Mouse (Mus musculus): ENCODE results near the gene Zfand3. TPM values are rescaled to one million over a fixed set of nuclear protein-coding genes. Genes with fewer than 3 reads are reported as not detected.

Zfand3 gene
- total RNA-seq, 2 experiments from 2014 or later: 110 to 117 TPM

DNA sequence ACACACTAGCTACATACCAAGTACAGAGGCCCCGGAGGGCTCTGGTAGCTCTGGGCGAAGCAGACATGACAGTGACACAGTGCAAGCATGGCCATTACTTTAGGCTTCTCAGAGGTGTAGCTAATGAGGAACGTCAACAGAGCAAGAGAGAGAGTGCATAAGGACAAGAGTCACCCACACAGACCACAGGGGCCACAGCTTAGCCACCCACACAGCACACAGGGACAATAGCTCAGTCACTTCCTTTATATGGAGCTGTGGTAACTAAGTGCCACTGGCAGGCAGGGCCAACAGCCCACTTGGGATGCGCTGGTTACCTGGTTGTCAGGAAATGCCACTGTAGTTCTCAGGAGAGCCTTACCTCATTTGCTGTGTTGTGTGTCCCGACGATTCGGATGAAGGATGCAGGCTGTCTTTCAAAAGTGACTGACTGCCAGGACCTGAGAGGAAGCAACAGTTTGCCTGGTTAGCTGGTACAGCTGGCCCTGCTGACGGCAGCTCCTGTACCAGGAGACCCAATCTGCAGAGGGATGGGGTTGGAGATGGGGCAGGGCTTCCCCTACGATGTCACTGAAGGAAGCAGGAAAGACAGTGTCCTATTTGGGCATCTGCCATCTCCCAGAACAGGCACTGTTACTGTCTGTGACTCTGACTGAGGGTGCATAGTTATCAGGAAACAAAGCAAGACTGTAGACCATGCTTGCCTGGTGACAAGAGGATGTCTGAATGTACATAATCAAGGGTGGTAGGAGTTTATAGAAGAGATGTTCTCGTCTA is 224.1 kb downstream of the Zfand3 start:
- no peak for DNase-seq

DNA sequence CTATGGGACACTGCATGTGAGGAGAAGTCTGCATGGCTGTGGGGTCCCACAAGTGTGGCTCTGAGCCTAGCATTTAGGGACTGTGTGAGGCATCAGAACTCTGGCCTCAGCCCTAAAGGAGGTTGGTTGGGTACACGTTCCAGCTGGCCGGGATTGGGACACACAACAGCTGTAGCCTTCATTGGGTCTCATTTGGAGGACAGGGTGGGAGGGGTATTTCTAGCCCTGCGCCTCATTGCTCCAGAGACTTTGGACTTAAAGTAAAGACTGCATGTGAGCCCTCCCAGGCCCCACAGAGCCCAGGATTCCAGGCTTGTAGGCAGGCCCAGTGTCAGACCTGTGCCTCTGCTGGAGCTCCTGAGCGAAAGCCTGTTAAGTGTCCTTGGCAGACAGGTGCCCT is 225.9 kb downstream of the Zfand3 start:
- DNase-seq: no peak

GRCm38 (mm10) chr17:30231483-30231882 is 226.9 kb downstream of the Zfand3 start:
- DNase-seq: no peak

- DNase-seq: no peak
Observed at GRCm38 (mm10) chr17:30232698-30233097, 228.2 kb downstream of the Zfand3 start.

DNA sequence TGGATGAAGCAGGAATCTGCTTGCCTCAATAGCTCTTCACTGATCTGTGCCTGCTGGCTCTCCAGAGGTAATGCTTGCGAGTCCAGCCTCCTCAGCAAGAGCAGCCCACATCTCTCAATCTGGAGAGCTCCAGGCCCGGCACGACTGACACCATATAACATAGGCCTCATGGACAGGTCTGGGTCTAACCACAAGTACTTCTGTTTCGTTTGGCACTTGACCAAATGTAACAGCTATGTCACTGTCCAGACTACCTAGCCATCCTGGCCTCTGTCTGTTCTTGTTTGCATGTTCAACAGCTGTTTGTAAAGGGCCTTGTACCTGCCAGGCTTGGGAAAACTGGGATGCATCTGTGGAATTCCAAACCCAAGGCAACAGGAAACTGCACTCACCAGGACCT is 230.8 kb downstream of the Zfand3 start:
- no peak for DNase-seq

DNA sequence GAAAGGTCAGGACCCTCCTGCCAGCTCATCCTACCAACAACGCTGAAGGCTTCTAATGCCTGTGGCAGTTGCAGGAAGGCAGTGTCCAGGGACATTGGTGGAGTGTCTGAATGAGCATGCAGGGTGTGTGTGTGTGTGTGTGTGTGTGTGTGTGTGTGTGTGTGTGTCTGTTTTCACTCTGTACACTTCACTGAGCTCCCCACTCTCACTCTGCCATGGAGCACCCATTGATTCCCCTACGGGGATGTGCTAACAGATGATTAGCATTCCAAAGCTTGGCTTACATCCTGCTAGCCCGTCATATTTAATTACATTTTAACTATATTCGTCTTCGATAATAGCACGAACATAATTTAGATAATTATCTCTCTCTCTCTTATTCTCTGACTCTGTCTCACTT is 232.1 kb downstream of the Zfand3 start:
- DNase-seq: no peak

GRCm38 (mm10) chr17:30237600-30237999 is 233.1 kb downstream of the Zfand3 start:
- DNase-seq: no peak

DNA sequence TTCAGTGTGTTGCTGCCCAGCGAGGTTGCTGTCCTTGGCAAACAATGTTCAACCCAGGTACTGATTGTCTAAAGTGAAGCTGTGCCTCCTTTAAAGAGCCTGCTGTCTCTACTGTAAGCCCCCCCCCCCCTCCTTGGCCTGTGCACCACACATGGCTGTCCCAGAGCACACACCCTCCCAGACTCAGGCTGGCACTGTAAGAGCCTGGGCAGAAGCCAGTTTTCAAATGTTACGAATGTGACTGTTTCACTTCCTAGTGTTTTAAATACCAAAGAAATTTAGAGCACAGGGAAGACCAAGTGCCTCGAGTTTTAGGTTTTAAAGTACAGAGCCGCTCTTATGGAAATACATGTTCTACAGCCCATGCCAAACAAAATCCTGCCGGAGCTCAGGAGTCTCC is 234.9 kb downstream of the Zfand3 start:
- peak; percentile 65 for DNase-seq

- DNase-seq: no peak
Observed at GRCm38 (mm10) chr17:30240659-30241058, 236.1 kb downstream of the Zfand3 start.

DNA sequence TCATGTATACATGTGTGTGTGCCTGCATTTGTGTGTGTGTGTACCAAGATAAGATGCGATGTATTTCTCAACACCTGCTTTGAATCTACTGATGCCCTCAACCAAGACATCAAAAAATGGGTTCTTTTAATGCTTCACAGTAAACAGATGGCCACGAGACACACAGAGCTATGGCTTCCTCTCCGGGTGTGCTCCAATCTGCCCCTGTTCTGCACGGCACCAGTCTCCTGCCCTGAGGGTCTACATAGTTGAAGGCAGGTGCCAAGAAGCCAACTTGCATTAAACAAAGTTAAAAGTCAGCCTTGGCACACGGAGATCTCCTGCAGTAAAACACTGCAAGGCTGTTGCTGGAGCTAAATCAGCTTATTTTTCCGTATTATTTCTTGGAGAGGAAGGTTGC is 236.5 kb downstream of the Zfand3 start:
- DNase-seq: no peak

GRCm38 (mm10) chr17:30241720-30242322 is 237.3 kb downstream of the Zfand3 start:
- no peak for DNase-seq

DNA sequence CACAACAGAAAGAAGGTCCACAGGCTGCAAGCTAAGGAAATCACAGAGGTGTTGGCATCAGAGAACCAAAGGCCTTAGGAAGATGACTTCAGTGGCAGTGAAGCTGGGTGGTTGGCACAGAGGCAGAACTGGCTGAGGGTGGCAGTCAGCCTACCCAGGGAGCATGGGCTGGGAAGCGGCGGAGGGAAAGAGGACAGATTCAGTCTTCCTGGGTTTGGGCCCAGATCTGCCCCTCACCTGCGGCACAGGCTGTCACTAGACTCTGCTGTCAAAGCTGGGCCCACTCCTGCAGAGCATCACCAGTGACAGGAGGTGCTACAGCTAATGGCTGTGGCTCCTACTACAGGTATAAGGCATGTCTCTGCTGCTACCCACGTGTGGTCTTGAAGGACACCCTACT is 238.1 kb downstream of the Zfand3 start:
- DNase-seq: no peak

DNA sequence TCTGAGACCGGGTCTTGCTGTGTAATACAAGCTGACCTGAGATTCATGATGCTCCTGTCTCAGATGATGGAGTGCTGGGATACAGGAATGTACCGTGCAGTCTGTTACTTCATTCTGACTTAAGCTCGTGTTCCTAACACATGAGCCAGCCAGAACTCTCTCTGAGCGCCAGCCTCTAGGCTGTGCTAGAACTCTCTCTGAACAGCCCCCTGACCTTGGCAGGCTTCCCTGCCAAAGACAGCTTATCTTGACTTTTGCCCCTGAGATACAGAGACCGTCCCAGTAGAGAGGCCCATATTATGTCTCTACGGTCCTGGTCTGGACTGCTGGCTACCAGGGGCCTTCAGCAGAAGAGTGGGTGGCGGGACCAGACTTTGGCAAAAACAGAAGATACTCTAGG is 239.0 kb downstream of the Zfand3 start:
- DNase-seq: peak; percentile 47

GRCm38 (mm10) chr17:30244651-30245307 is 240.2 kb downstream of the Zfand3 start:
- DNase-seq: no peak

GRCm38 (mm10) chr17:30245308-30245706 is 240.8 kb downstream of the Zfand3 start:
- DNase-seq: peak; percentile 51

DNA sequence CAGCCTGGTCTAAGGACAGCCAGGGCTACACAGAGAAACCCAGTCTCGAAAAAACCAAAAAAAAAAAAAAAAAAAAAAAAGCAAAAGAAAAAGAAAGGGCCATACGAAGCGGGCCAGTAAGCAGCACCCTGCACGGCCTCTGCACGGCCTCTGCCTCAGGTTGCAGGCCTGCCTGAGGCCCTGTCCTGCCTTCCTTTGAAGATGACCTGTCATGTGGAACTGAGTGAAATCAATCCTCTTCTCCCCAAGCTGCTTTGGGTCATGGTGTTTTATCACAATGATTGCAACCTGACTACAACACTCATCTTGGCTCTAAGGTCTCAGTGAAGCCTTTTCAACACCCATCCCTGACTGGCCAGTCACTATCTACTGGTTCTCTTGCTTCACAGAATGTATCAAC is 248.5 kb downstream of the Zfand3 start:
- no peak for DNase-seq

- no peak for DNase-seq
Observed at GRCm38 (mm10) chr17:30253924-30254323, 249.4 kb downstream of the Zfand3 start.

DNA sequence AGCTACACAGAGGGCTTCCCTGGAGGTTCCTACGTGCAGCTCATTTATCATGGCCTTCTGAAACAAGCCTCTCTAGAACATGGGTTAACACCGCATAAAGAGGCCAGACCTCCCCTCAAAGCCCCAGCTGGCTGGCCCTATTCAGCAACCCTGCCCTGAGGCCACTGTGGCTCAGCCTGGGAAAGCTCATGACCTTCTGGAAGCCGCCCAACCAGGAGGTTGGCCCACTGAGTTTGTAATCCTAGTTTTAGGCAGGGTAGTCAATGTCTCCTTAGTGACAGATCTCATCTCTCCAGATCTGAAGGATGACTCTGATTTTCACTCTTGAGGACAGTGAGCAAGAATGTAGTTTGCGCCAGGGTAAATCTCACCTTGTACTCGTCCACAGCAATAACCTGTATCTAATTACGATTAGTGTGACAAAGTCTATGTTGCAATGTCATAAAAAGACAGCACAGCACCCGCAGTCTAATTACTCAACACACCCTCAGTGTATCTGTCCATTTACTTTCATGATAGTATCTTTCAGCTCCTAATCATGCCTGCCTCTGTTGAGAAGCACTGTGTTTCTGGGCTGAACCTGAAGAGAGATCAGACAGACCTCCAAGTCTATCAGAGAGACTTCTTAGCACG is 251.5 kb downstream of the Zfand3 start:
- peak; percentile 44 for DNase-seq

- DNase-seq: no peak
Observed at GRCm38 (mm10) chr17:30258480-30258879, 253.9 kb downstream of the Zfand3 start.

DNA sequence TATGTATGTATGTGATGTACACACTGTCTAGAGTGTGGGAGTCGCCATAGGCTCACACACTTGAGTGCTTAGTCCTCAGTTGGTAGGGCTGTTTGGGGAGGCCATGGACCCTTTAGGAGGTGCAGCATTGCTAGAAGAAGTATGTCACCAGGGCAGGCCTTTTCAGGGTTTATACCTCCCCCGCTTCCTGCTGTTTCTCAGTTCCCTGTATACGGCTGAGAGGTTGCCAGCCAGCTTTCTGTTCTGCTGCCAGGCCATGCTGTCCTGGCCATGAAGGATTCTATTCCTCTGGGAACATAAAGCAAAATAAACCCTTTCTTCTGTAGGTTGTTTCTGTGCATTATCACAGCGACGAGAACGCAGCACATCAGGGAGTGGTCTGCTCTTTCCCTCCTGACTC is 255.4 kb downstream of the Zfand3 start:
- peak; percentile 54 for DNase-seq

Measured in adrenal gland, postnatal 10 days (tissue).